Mouse (Mus musculus) hindbrain, embryonic 10.5 days (tissue): ENCODE data around the gene Dgcr8. TPM values are rescaled to one million over a fixed set of nuclear protein-coding genes. Genes with fewer than 3 reads are reported as not detected.
"Not testable (repeated sequence)": the region's sequence is repeated elsewhere in the genome, so short reads cannot be mapped to it uniquely, and the experiment has no call there.

Experiments used
- DNase-seq: peaks from one replicate; pipeline ENCODE4 v3.0.0-alpha.2; 2017; ENCODE audit warnings: low spot score
- H3K27ac ChIP-seq: fragments of 300-500 bp; sonication (generic); 2 replicates; pipeline ENCODE4 v1.5.1; 2016; ENCODE audit warnings: mild to moderate bottlenecking, moderate library complexity
- H3K27me3 ChIP-seq: fragments of 300-500 bp; sonication (generic); 2 replicates; pipeline ENCODE4 v1.6.1; 2016; ENCODE audit warnings: mild to moderate bottlenecking; ENCODE audit not compliant: poor library complexity, insufficient read depth, severe bottlenecking
- H3K36me3 ChIP-seq: fragments of 300-500 bp; sonication (generic); 2 replicates; pipeline ENCODE4 v1.6.1; 2016; ENCODE audit warnings: mild to moderate bottlenecking, moderate library complexity
- H3K4me1 ChIP-seq: fragments of 300-500 bp; sonication (generic); replicated peaks from 2 replicates; pipeline ENCODE4 v1.6.1; 2016; ENCODE audit warnings: mild to moderate bottlenecking
- H3K4me3 ChIP-seq: fragments of 300-500 bp; sonication (generic); 2 replicates; pipeline ENCODE4 v1.5.1; 2016; ENCODE audit warnings: mild to moderate bottlenecking, moderate library complexity
- H3K9me3 ChIP-seq: fragments of 300-500 bp; sonication (generic); 2 replicates; pipeline ENCODE4 v1.6.1; 2016; ENCODE audit warnings: mild to moderate bottlenecking, moderate library complexity
- WGBS: fragments of 180-500 bp; shearing (Covaris S2); methylation state at CpG from one replicate; pipeline ENCODE4 v1.1.7; 2016; 5-methylcytosine and 5-hydroxymethylcytosine counted together
- polyA plus RNA-seq: library from polyadenylated mRNA; unstranded; fragments of >200 nt; fragmentation: Nextera tagmentation; extraction: Ambion mirVana; gene quantifications from 2 replicates; pipeline ENCODE4 v1.2.1, GENCODE M21; 2016

Dgcr8 gene
- 37.4 and 45.4 TPM in 2 replicates for polyA plus RNA-seq

- H3K27me3 ChIP-seq = no peaks in the 10 kb centered on the region
- peaks cover 34% of the 10 kb centered on the region for H3K4me1 ChIP-seq
- peak; percentile 99 for DNase-seq
- H3K36me3 ChIP-seq = peaks cover 36% of the 10 kb centered on the region
- H3K27ac ChIP-seq = peak within 1 kb of the TSS; percentile 99
- under 1% methylated on average over 71 of the region's 71 CpGs for WGBS
- no peaks in the 10 kb centered on the region for H3K9me3 ChIP-seq
- H3K4me3 ChIP-seq = peak within 1 kb of the TSS; percentile 99
Measured at GRCm38 (mm10) chr16:18289067-18289588, at the start of gene Dgcr8. Gene Dgcr8 (minus strand): TSS chr16:18289246.

- 95% methylated on average over 4 of the region's 4 CpGs for WGBS
- H3K27me3 ChIP-seq = no peaks in the 10 kb centered on the region
Measured at GRCm38 (mm10) chr16:18337261-18337660, 48.2 kb upstream of the Dgcr8 start.

GRCm38 (mm10) chr16:18335981-18336380 is 46.9 kb upstream of the Dgcr8 start:
- no peak for DNase-seq
- peaks cover 9% of the 10 kb centered on the region; the same call in 1 of the 2 replicates for H3K36me3 ChIP-seq
- peaks cover 13% of the 10 kb centered on the region for H3K4me1 ChIP-seq
- H3K27me3 ChIP-seq = no peaks in the 10 kb centered on the region
- no peaks in the 10 kb centered on the region for H3K9me3 ChIP-seq
- 95% methylated on average over 3 of the region's 3 CpGs for WGBS
- no peak overlapping the region for H3K4me3 ChIP-seq
- H3K27ac ChIP-seq = no peak overlapping the region

More at GRCm38 (mm10) chr16:18337261-18337660, 48.2 kb upstream of the Dgcr8 start:
- Histone ChIP-seq H3K36me3 (peaks cover 9% of the 10 kb centered on the region; the same call in 1 of the 2 replicates), H3K27ac (no peak overlapping the region), H3K4me3 (no peak overlapping the region), H3K9me3 (no peaks in the 10 kb centered on the region), H3K4me1 (peaks cover 13% of the 10 kb centered on the region)
- DNase-seq = no peak

GRCm38 (mm10) chr16:18333976-18334375 is 44.9 kb upstream of the Dgcr8 start:
- peaks cover 9% of the 10 kb centered on the region; the same call in 1 of the 2 replicates for H3K36me3 ChIP-seq
- no peaks in the 10 kb centered on the region for H3K9me3 ChIP-seq
- H3K27me3 ChIP-seq = no peaks in the 10 kb centered on the region
- no peak overlapping the region for H3K4me3 ChIP-seq
- DNase-seq = no peak
- 87% methylated on average over 3 of the region's 3 CpGs for WGBS
- H3K27ac ChIP-seq = no peak overlapping the region
- no peaks in the 10 kb centered on the region for H3K4me1 ChIP-seq

GRCm38 (mm10) chr16:18328524-18328923 is 39.5 kb upstream of the Dgcr8 start:
- no peak for DNase-seq
- 79% methylated on average over 1 of the region's 1 CpGs for WGBS
- no peaks in the 10 kb centered on the region for H3K9me3 ChIP-seq
- H3K27me3 ChIP-seq = no peaks in the 10 kb centered on the region
- H3K4me3 ChIP-seq = no peak overlapping the region
- peaks cover 12% of the 10 kb centered on the region for H3K36me3 ChIP-seq
- no peak overlapping the region for H3K27ac ChIP-seq
- 0 out of 2 replicates have a peak, but pooled peaks cover 3% of the 10 kb centered on the region for H3K4me1 ChIP-seq

GRCm38 (mm10) chr16:18327936-18328335 is 38.9 kb upstream of the Dgcr8 start:
- H3K27ac ChIP-seq = no peak overlapping the region
- DNase-seq = no peak
- H3K4me3 ChIP-seq = no peak overlapping the region
- no peaks in the 10 kb centered on the region for H3K27me3 ChIP-seq
- 0 out of 2 replicates have a peak, but pooled peaks cover 3% of the 10 kb centered on the region for H3K4me1 ChIP-seq
- 93% methylated on average over 9 of the region's 9 CpGs for WGBS
- H3K9me3 ChIP-seq = no peaks in the 10 kb centered on the region
- peaks cover 16% of the 10 kb centered on the region for H3K36me3 ChIP-seq

- H3K9me3 ChIP-seq = no peaks in the 10 kb centered on the region
- H3K36me3 ChIP-seq = peaks cover 26% of the 10 kb centered on the region
- H3K27me3 ChIP-seq = no peaks in the 10 kb centered on the region
- DNase-seq = no peak
- H3K4me3 ChIP-seq = no peak overlapping the region
- no peak overlapping the region for H3K27ac ChIP-seq
- 0 out of 2 replicates have a peak, but pooled peaks cover 3% of the 10 kb centered on the region for H3K4me1 ChIP-seq
- 82% methylated on average over 4 of the region's 4 CpGs for WGBS
Measured at GRCm38 (mm10) chr16:18325741-18326140, 36.7 kb upstream of the Dgcr8 start.

- WGBS = 82% methylated on average over 6 of the region's 6 CpGs
- no peaks in the 10 kb centered on the region for H3K9me3 ChIP-seq
- DNase-seq = no peak
- 0 out of 2 replicates have a peak, but pooled peaks cover 3% of the 10 kb centered on the region for H3K4me1 ChIP-seq
- peaks cover 26% of the 10 kb centered on the region for H3K36me3 ChIP-seq
- no peaks in the 10 kb centered on the region for H3K27me3 ChIP-seq
- H3K4me3 ChIP-seq = no peak overlapping the region
- no peak overlapping the region for H3K27ac ChIP-seq
Measured at GRCm38 (mm10) chr16:18324031-18324430, 35.0 kb upstream of the Dgcr8 start.

GRCm38 (mm10) chr16:18323460-18323859 is 34.4 kb upstream of the Dgcr8 start:
- Histone ChIP-seq H3K4me1 (0 out of 2 replicates have a peak, but pooled peaks cover 3% of the 10 kb centered on the region), H3K27me3 (no peaks in the 10 kb centered on the region), H3K36me3 (peaks cover 27% of the 10 kb centered on the region), H3K27ac (no peak overlapping the region), H3K4me3 (no peak overlapping the region), H3K9me3 (no peaks in the 10 kb centered on the region)
- DNase-seq = no peak
- WGBS = 90% methylated on average over 2 of the region's 2 CpGs

- Histone ChIP-seq H3K27ac (no peak overlapping the region), H3K27me3 (no peaks in the 10 kb centered on the region), H3K4me1 (0 out of 2 replicates have a peak, but pooled peaks cover 3% of the 10 kb centered on the region), H3K9me3 (no peaks in the 10 kb centered on the region), H3K4me3 (no peak overlapping the region), H3K36me3 (peaks cover 32% of the 10 kb centered on the region)
- no peak for DNase-seq
- WGBS = 89% methylated on average over 2 of the region's 2 CpGs
Measured at GRCm38 (mm10) chr16:18321443-18321842, 32.4 kb upstream of the Dgcr8 start.

GRCm38 (mm10) chr16:18318992-18319391 is 29.9 kb upstream of the Dgcr8 start:
- no peak overlapping the region for H3K27ac ChIP-seq
- H3K36me3 ChIP-seq = peaks cover 30% of the 10 kb centered on the region
- 0 out of 2 replicates have a peak, but pooled peaks cover under 1% of the 10 kb centered on the region for H3K4me1 ChIP-seq
- no peak overlapping the region for H3K4me3 ChIP-seq
- WGBS = 88% methylated on average over 3 of the region's 3 CpGs
- DNase-seq = no peak
- no peaks in the 10 kb centered on the region for H3K9me3 ChIP-seq
- H3K27me3 ChIP-seq = no peaks in the 10 kb centered on the region

GRCm38 (mm10) chr16:18308159-18308558 is 19.1 kb upstream of the Dgcr8 start:
- H3K9me3 ChIP-seq = no peaks in the 10 kb centered on the region
- no peak overlapping the region for H3K4me3 ChIP-seq
- no peak overlapping the region for H3K27ac ChIP-seq
- no peak for DNase-seq
- 81% methylated on average over 1 of the region's 1 CpGs for WGBS
- no peaks in the 10 kb centered on the region for H3K27me3 ChIP-seq
- H3K36me3 ChIP-seq = peaks cover 41% of the 10 kb centered on the region
- no peaks in the 10 kb centered on the region for H3K4me1 ChIP-seq

- Histone ChIP-seq H3K36me3 (peaks cover 31% of the 10 kb centered on the region), H3K4me1 (peaks cover 34% of the 10 kb centered on the region), H3K4me3 (peak overlapping the region; percentile 99), H3K27ac (peak overlapping the region; percentile 99)
- 7% methylated on average over 10 of the region's 10 CpGs for WGBS
- H3K9me3 ChIP-seq, DNase-seq, H3K27me3 ChIP-seq: not testable (repeated sequence)
Measured at GRCm38 (mm10) chr16:18289614-18290013, 568 bp upstream of the Dgcr8 start.
